In the genomic region with DNA sequence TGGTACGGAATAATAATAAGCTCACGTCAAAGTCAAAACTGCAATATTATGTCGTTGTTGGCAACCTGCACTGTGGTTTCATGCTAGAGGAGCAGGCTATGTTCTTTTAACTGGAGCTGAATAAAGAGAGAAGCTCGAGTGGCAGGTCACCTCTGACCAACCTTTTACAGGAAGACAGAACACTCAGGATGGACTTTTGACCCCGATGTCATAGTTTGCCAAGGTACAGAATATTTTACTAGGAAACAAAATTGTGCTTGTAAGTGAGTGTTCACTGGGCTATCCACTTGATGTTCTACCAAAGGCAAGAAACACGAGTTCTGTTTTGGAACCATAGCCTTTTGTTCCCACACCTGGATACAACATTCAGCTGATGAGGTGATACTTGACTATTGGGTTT, we compare ENCODE assay signal across 32 mouse cellular contexts.
"Had no signal": no experiment of that assay in that cellular context is flagged by ENCODE, and none has a peak within 500 bp of the region (broad histone marks: within the 10 kb centered on the region; RNA-seq: fewer than 3 reads in every experiment).

No protein-coding gene starts in this region.

- ATAC-seq: hindbrain, embryonic 16.5 days; hindbrain, postnatal 0 days; inflammation-experienced regulatory T-cells, adult 6 months; intestine, embryonic 15.5 days; intestine, embryonic 16.5 days; intestine, postnatal 0 days had no signal

- H3K4me3 ChIP-seq: heart, adult 2 months; heart, embryonic 10.5 days; heart, embryonic 12.5 days; heart, embryonic 13.5 days; heart, embryonic 15.5 days; hindbrain, embryonic 10.5 days; hindbrain, embryonic 12.5 days; hindbrain, embryonic 13.5 days; hindbrain, embryonic 15.5 days; intestine, embryonic 15.5 days; kidney, embryonic 15.5 days; left cerebral cortex, adult 2 months had no signal

- DNase-seq: heart, adult 18-20 months; heart, adult 2 months; heart, postnatal 10 days; heart, postnatal 14 days; heart, postnatal 36 days; heart, postnatal 4 days; kidney, adult 11 months; kidney, adult 18-20 months; kidney, postnatal 10 days; kidney, postnatal 14 days; kidney, postnatal 4 days; layer of hippocampus, adult 9-11 months; layer of hippocampus, postnatal 36 days had no signal

- H3K27me3 ChIP-seq: heart, embryonic 12.5 days; heart, embryonic 13.5 days; heart, embryonic 15.5 days; hindbrain, embryonic 12.5 days; hindbrain, embryonic 13.5 days; hindbrain, embryonic 15.5 days; intestine, embryonic 15.5 days; kidney, embryonic 15.5 days had no signal

- H3K9ac ChIP-seq: heart, embryonic 12.5 days; heart, embryonic 13.5 days; heart, embryonic 15.5 days; hindbrain, embryonic 12.5 days; hindbrain, embryonic 13.5 days; hindbrain, embryonic 14.5 days; hindbrain, embryonic 15.5 days; intestine, embryonic 15.5 days; kidney, embryonic 15.5 days had no signal

- H3K4me2 ChIP-seq: heart, embryonic 11.5 days; heart, embryonic 12.5 days; heart, embryonic 13.5 days; heart, embryonic 15.5 days; hindbrain, embryonic 12.5 days; hindbrain, embryonic 13.5 days; hindbrain, embryonic 14.5 days; hindbrain, embryonic 15.5 days; intestine, embryonic 15.5 days; kidney, embryonic 15.5 days had no signal

- H3K27ac ChIP-seq: heart, adult 2 months; heart, embryonic 10.5 days; heart, embryonic 13.5 days; heart, embryonic 15.5 days; hindbrain, embryonic 10.5 days; hindbrain, embryonic 12.5 days; hindbrain, embryonic 13.5 days; hindbrain, embryonic 14.5 days; hindbrain, embryonic 15.5 days; hindbrain, postnatal 0 days; intestine, embryonic 15.5 days; kidney, embryonic 15.5 days; kidney, postnatal 0 days; left cerebral cortex, adult 2 months had no signal

- H3K9me3 ChIP-seq: heart, embryonic 10.5 days; heart, embryonic 12.5 days; heart, embryonic 13.5 days; heart, embryonic 15.5 days; hindbrain, embryonic 10.5 days; hindbrain, embryonic 12.5 days; hindbrain, embryonic 13.5 days; hindbrain, embryonic 15.5 days; intestine, embryonic 15.5 days; kidney, embryonic 15.5 days had no signal

- H3K36me3 ChIP-seq: heart, embryonic 10.5 days; heart, embryonic 12.5 days; heart, embryonic 13.5 days; heart, embryonic 15.5 days; hindbrain, embryonic 10.5 days; hindbrain, embryonic 12.5 days; hindbrain, embryonic 13.5 days; hindbrain, embryonic 15.5 days; intestine, embryonic 15.5 days; kidney, embryonic 15.5 days had no signal

- H3K4me1 ChIP-seq: heart, embryonic 10.5 days; heart, embryonic 12.5 days; heart, embryonic 13.5 days; heart, embryonic 15.5 days; hindbrain, embryonic 10.5 days; hindbrain, embryonic 12.5 days; hindbrain, embryonic 13.5 days; hindbrain, embryonic 15.5 days; intestine, embryonic 15.5 days; kidney, embryonic 15.5 days had no signal
